Mouse (Mus musculus) myocyte (in vitro differentiated cells): ENCODE measurements at regions not wholly inside any gene's neighbourhood (a gene's known extent, or its start where the extent isn't known, plus 50 kb on each side); places are given as distances from the start of the nearest gene placed in this dataset.

Experiments used
- CEBPB ChIP-seq: IDR thresholded peaks from 2 replicates; pipeline ENCODE4 v1.6.1; 2011; ENCODE audit warnings: mild to moderate bottlenecking, moderate library complexity; ENCODE audit not compliant: poor library complexity, insufficient read depth, severe bottlenecking
- E2F4 ChIP-seq: IDR thresholded peaks from one replicate; pipeline ENCODE4 v1.6.1; 2011; ENCODE audit warnings: mild to moderate bottlenecking, control low read depth, moderate library complexity; ENCODE audit not compliant: insufficient read depth
- MAX ChIP-seq: IDR thresholded peaks from one replicate; pipeline ENCODE4 v1.6.1; 2011; ENCODE audit warnings: low read depth, mild to moderate bottlenecking, control low read depth
- MYOG ChIP-seq, 3 experiments: IDR thresholded peaks; one replicate each; pipeline ENCODE4 v1.6.1; 2011; ENCODE audit warnings: control low read depth in 2 of 3, low read depth in 2 of 3, mild to moderate bottlenecking in 2 of 3; ENCODE audit not compliant: insufficient read length in 2 of 3, control insufficient read depth in 1 of 3, insufficient read depth in 1 of 3
- POLR2A ChIP-seq: IDR thresholded peaks from one replicate; pipeline ENCODE4 v1.6.1; 2011; ENCODE audit warnings: low read depth, mild to moderate bottlenecking, control low read depth, moderate library complexity; ENCODE audit not compliant: insufficient read length
- TCF3 ChIP-seq: IDR thresholded peaks from one replicate; pipeline ENCODE4 v1.6.1; 2011; ENCODE audit warnings: low read depth, control low read depth; ENCODE audit not compliant: insufficient read length
- USF1 ChIP-seq: IDR thresholded peaks from one replicate; pipeline ENCODE4 v1.6.1; 2011; ENCODE audit warnings: low read depth, mild to moderate bottlenecking, control low read depth, moderate library complexity

DNA sequence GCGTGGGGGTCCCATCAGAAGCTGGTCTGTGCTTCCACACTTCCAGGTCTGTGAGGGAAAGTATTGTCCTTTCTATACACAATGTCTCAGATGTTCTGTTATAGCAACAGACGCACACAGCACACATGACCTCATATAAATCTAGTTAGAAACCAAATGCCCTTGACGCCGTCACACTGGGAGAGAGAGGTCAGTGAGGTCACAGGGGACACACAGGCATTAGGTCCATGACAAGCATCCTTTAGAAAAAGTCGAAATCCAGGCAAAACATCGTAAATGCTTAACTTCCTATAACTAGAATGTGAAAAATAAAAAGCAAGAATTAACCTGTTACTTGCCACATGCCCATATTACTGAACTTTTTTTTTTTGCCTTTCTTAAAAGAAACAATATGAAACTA is 65.8 kb upstream of the Vangl1 start:
- TF ChIP-seq E2F4 = no peak
- TF ChIP-seq POLR2A = no peak
- TF ChIP-seq USF1 = no peak
- TF ChIP-seq MAX = no peak
- TF ChIP-seq TCF3 = no peak
- TF ChIP-seq CEBPB = no peak
- TF ChIP-seq MYOG (IDR thresholded peaks at IDR 0.05; ENCODE audit: control insufficient read depth in 1 of 3, insufficient read depth in 1 of 3, insufficient read length in 2 of 3, low read depth in 2 of 3) = no peak
